Mouse (Mus musculus) heart, adult 8-10 months (tissue): ENCODE measurements at regions not wholly inside any gene's neighbourhood (a gene's known extent, or its start where the extent isn't known, plus 50 kb on each side); places are given as distances from the start of the nearest gene placed in this dataset.

Source experiments
- DNase-seq: peaks from one replicate; pipeline ENCODE4 v3.0.0; 2022; ENCODE audit warnings: low spot score

- DNase-seq = peak; percentile 57
These were observed 51.2 kb upstream of the Rap1b start for GRCm38 (mm10) chr10:117896911-117897643.

GRCm38 (mm10) chr10:117897766-117898165, 51.9 kb upstream of the Rap1b start:
- no peak for DNase-seq

GRCm38 (mm10) chr10:117898391-117898790, 52.6 kb upstream of the Rap1b start:
- DNase-seq = no peak

- peak; percentile 67 for DNase-seq
These were observed 53.6 kb upstream of the Rap1b start for GRCm38 (mm10) chr10:117899410-117899935.

GRCm38 (mm10) chr10:117905666-117906266, 59.9 kb upstream of the Rap1b start:
- DNase-seq = peak; percentile 42

- DNase-seq = peak; percentile 83
These were observed 60.5 kb upstream of the Rap1b start for GRCm38 (mm10) chr10:117906267-117906811.

GRCm38 (mm10) chr10:117908079-117908675, 62.3 kb upstream of the Rap1b start:
- no peak for DNase-seq

- DNase-seq = no peak
These were observed 63.3 kb upstream of the Rap1b start for GRCm38 (mm10) chr10:117909155-117909554.

- no peak for DNase-seq
These were observed 64.0 kb upstream of the Rap1b start for GRCm38 (mm10) chr10:117909811-117910239.

GRCm38 (mm10) chr10:117910426-117910825, 64.6 kb upstream of the Rap1b start:
- no peak for DNase-seq

GRCm38 (mm10) chr10:117915011-117915735, 69.3 kb upstream of the Rap1b start:
- no peak for DNase-seq

GRCm38 (mm10) chr10:117916280-117916679, 70.4 kb upstream of the Rap1b start:
- no peak for DNase-seq

- no peak for DNase-seq
These were observed 72.0 kb upstream of the Rap1b start for GRCm38 (mm10) chr10:117917870-117918269.

GRCm38 (mm10) chr10:117918616-117919015, 72.8 kb upstream of the Rap1b start:
- DNase-seq = no peak

- DNase-seq = no peak
These were observed 73.5 kb upstream of the Rap1b start for GRCm38 (mm10) chr10:117919186-117919941.

GRCm38 (mm10) chr10:117925186-117925585, 79.4 kb upstream of the Rap1b start:
- no peak for DNase-seq

- no peak for DNase-seq
These were observed 80.0 kb upstream of the Rap1b start for GRCm38 (mm10) chr10:117925611-117926555.

- no peak for DNase-seq
These were observed 83.2 kb upstream of the Rap1b start for GRCm38 (mm10) chr10:117928998-117929397.

GRCm38 (mm10) chr10:117934797-117935196, 89.0 kb upstream of the Rap1b start:
- DNase-seq = no peak

- no peak for DNase-seq
These were observed 92.9 kb upstream of the Rap1b start for GRCm38 (mm10) chr10:117938717-117939116.
